Mouse (Mus musculus) embryonic fibroblast, embryonic 13.5 days (primary cell): ENCODE measurements around the gene Rcan2.

Experiments
- CTCF ChIP-seq: IDR thresholded peaks from 2 replicates; pipeline ENCODE4 v1.5.1; 2011; ENCODE audit warnings: mild to moderate bottlenecking, control low read depth, low read length, moderate library complexity, borderline replicate concordance; ENCODE audit not compliant: insufficient read depth
- POLR2A ChIP-seq: IDR thresholded peaks from 2 replicates; pipeline ENCODE4 v1.6.1; 2011; ENCODE audit warnings: low read depth, mild to moderate bottlenecking, control low read depth, low read length, moderate library complexity

- no peak for TF ChIP-seq CTCF
- TF ChIP-seq POLR2A = no peak
Observed at GRCm38 (mm10) chr17:43822630-43823029, 21.5 kb downstream of the Rcan2 start.
